ENCODE assay signal across 28 mouse cellular contexts in the genomic region with DNA sequence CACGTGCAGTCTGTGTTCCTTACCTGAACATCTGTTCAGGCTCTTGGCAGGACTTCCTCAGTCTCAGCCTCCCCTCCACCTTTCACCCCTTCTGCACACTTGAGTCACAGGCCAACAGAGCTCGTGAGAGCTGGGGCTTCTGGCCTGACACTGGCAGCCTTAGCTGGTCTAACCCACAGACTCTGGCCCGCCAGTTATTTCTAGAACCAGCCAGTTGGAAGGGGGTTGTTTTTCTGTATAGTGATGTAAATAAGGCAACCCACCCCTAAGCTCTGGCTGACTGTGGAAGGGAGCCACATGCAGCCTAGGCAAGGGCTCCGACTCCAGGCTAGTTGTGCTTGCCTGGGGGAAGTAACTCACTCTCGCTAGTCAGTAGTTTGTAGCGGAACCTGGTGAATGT.
DNase-seq lines count a peak whose midpoint lies in the region; ATAC-seq and TF ChIP-seq lines count a peak whose summit lies in the region.
"Had no signal": no experiment of that assay in that cellular context is flagged by ENCODE, and none has a peak within 500 bp of the region (broad histone marks: within the 10 kb centered on the region; RNA-seq: fewer than 3 reads in every experiment).

No protein-coding gene starts in this region.

- H3K4me1 ChIP-seq in hindbrain, embryonic 12.5 days = peaks cover 22% of the 10 kb centered on the region
- H3K4me1 ChIP-seq in hindbrain, embryonic 16.5 days (ENCODE audit: control insufficient read depth, insufficient read depth, low read depth, low read length) = peaks cover 20% of the 10 kb centered on the region
- 0 out of 2 replicates have a peak, but pooled peaks cover 3% of the 10 kb centered on the region for H3K4me1 ChIP-seq in midbrain, postnatal 0 days (ENCODE audit: insufficient read depth, low read length)
- H3K4me1 ChIP-seq in midbrain, embryonic 13.5 days (replicated peaks) = peaks cover 48% of the 10 kb centered on the region
- H3K4me1 ChIP-seq: heart, embryonic 12.5 days; stomach, embryonic 15.5 days had no signal

- H3K36me3 ChIP-seq in hindbrain, embryonic 12.5 days = no peaks in the 10 kb centered on the region
- H3K36me3 ChIP-seq in hindbrain, embryonic 16.5 days (ENCODE audit: control insufficient read depth, insufficient read depth, low read length) = peaks cover 3% of the 10 kb centered on the region; the same call in 1 of the 2 replicates
- no peaks in the 10 kb centered on the region for H3K36me3 ChIP-seq in midbrain, postnatal 0 days (ENCODE audit: insufficient read depth, low read length)
- peaks cover 10% of the 10 kb centered on the region; the same call in 1 of the 2 replicates for H3K36me3 ChIP-seq in midbrain, embryonic 13.5 days
- H3K36me3 ChIP-seq: stomach, embryonic 15.5 days had no signal

- no peak for TF ChIP-seq CTCF in midbrain, postnatal 0 days (IDR thresholded peaks at IDR 0.05)
- no peak for TF ChIP-seq CTCF in gastrocnemius, adult 2 months (IDR thresholded peaks at IDR 0.05)

- H3K9ac ChIP-seq in hindbrain, embryonic 12.5 days = no peak overlapping the region
- H3K9ac ChIP-seq in hindbrain, embryonic 16.5 days (ENCODE audit: low read depth, low read length) = no peak overlapping the region
- no peak overlapping the region for H3K9ac ChIP-seq in midbrain, postnatal 0 days (replicated peaks; ENCODE audit: low read length, poor library complexity, severe bottlenecking)
- H3K9ac ChIP-seq in midbrain, embryonic 13.5 days (replicated peaks) = no peak overlapping the region
- H3K9ac ChIP-seq: heart, embryonic 12.5 days; liver, embryonic 14.5 days; stomach, embryonic 15.5 days had no signal

- WGBS in hindbrain, embryonic 12.5 days = 65% methylated on average over 6 of the region's 6 CpGs
- WGBS in hindbrain, embryonic 16.5 days = 62% methylated on average over 6 of the region's 6 CpGs
- 69% methylated on average over 6 of the region's 6 CpGs for WGBS in midbrain, postnatal 0 days
- 63% methylated on average over 6 of the region's 6 CpGs for WGBS in midbrain, embryonic 13.5 days

- 0 out of 2 replicates have a peak, but pooled peaks have one; percentile 5 for ATAC-seq in hindbrain, embryonic 12.5 days (ENCODE audit: low FRiP score)
- ATAC-seq in hindbrain, embryonic 16.5 days = no peak
- ATAC-seq in midbrain, postnatal 0 days (ENCODE audit: low FRiP score) = peak; percentile 15; the same call in 1 of the 2 replicates
- ATAC-seq in midbrain, embryonic 13.5 days = no peak
- ATAC-seq: inflammation-experienced regulatory T-cells, adult 6 months; midbrain, embryonic 16.5 days had no signal

- H3K9me3 ChIP-seq in hindbrain, embryonic 12.5 days (replicated peaks) = no peaks in the 10 kb centered on the region
- no peaks in the 10 kb centered on the region for H3K9me3 ChIP-seq in hindbrain, embryonic 16.5 days (ENCODE audit: control insufficient read depth, low read length)
- H3K9me3 ChIP-seq in midbrain, postnatal 0 days (ENCODE audit: low read length) = no peaks in the 10 kb centered on the region
- no peaks in the 10 kb centered on the region for H3K9me3 ChIP-seq in midbrain, embryonic 13.5 days
- H3K9me3 ChIP-seq: heart, embryonic 12.5 days; midbrain, embryonic 10.5 days; stomach, embryonic 15.5 days had no signal

- no peak overlapping the region for H3K4me3 ChIP-seq in hindbrain, embryonic 12.5 days
- no peak overlapping the region for H3K4me3 ChIP-seq in hindbrain, embryonic 16.5 days (ENCODE audit: low read length)
- H3K4me3 ChIP-seq in midbrain, postnatal 0 days (ENCODE audit: low read depth, low read length) = no peak overlapping the region
- no peak overlapping the region for H3K4me3 ChIP-seq in midbrain, embryonic 13.5 days (replicated peaks)
- H3K4me3 ChIP-seq in gastrocnemius, adult 2 months = no peak overlapping the region
- H3K4me3 ChIP-seq: heart, adult 2 months; heart, embryonic 12.5 days; midbrain, embryonic 10.5 days; myocyte; stomach, embryonic 15.5 days had no signal

- no peaks in the 10 kb centered on the region for H3K27me3 ChIP-seq in hindbrain, embryonic 12.5 days
- no peaks in the 10 kb centered on the region for H3K27me3 ChIP-seq in hindbrain, embryonic 16.5 days (replicated peaks; ENCODE audit: control insufficient read depth, insufficient read depth, low read length)
- H3K27me3 ChIP-seq in midbrain, postnatal 0 days (ENCODE audit: insufficient read depth, low read length) = no peaks in the 10 kb centered on the region
- no peaks in the 10 kb centered on the region for H3K27me3 ChIP-seq in midbrain, embryonic 13.5 days
- H3K27me3 ChIP-seq: heart, embryonic 12.5 days; stomach, embryonic 15.5 days had no signal

- no peak for DNase-seq in midbrain, postnatal 0 days (ENCODE audit: low spot score)
- DNase-seq in ES-CJ7 (ENCODE audit: low read depth, low spot score) = peak; percentile 88
- DNase-seq in WW6 (ENCODE audit: low read depth, low spot score) = peak; percentile 54
- no peak for DNase-seq in adrenal gland, adult 18-20 months (ENCODE audit: low spot score in 2 of 2)
- DNase-seq in gastrocnemius, adult 2 months = no peak
- DNase-seq: adrenal gland, postnatal 10 days; B cell, adult 2 months; cerebellum, adult 11 months; cerebellum, adult 9-10 months; cerebellum, postnatal 36 days; heart, adult 2 months; kidney, adult 11 months; kidney, postnatal 36 days; layer of hippocampus, adult 9-11 months; liver; lung, adult 2 months; lung, postnatal 10 days; right cerebral cortex, postnatal 25 days had no signal

- no peak overlapping the region for H3K27ac ChIP-seq in hindbrain, embryonic 12.5 days
- H3K27ac ChIP-seq in hindbrain, embryonic 16.5 days (ENCODE audit: low read depth, low read length) = no peak overlapping the region
- H3K27ac ChIP-seq in midbrain, postnatal 0 days (ENCODE audit: low read depth, low read length) = no peak overlapping the region
- no peak overlapping the region for H3K27ac ChIP-seq in midbrain, embryonic 13.5 days
- H3K27ac ChIP-seq in gastrocnemius, adult 2 months = no peak overlapping the region
- H3K27ac ChIP-seq: heart, adult 2 months; liver, embryonic 14.5 days; midbrain, embryonic 10.5 days; stomach, embryonic 15.5 days had no signal

- no peak overlapping the region for H3K4me2 ChIP-seq in hindbrain, embryonic 12.5 days (replicated peaks)
- H3K4me2 ChIP-seq in hindbrain, embryonic 16.5 days (ENCODE audit: low read length) = no peak overlapping the region
- H3K4me2 ChIP-seq in midbrain, postnatal 0 days (ENCODE audit: low read depth, low read length, poor library complexity, severe bottlenecking) = no peak overlapping the region
- H3K4me2 ChIP-seq in midbrain, embryonic 13.5 days (replicated peaks) = no peak overlapping the region
- H3K4me2 ChIP-seq: heart, embryonic 12.5 days; stomach, embryonic 15.5 days had no signal

- intact Hi-C loops in gastrocnemius, adult 2 months (cut with DNase I) = no loop called here

Comparison
In these comparisons a context has a peak if more than half of its experiments do, and no peak if none do; other contexts are left out.
1. ATAC-seq: peak in hindbrain, embryonic 12.5 days (single experiment) and midbrain, postnatal 0 days (single experiment); none in hindbrain, embryonic 16.5 days (single experiment) and midbrain, embryonic 13.5 days (single experiment).
2. DNase-seq: peak in ES-CJ7 (single experiment) and WW6 (single experiment); none in midbrain, postnatal 0 days (single experiment), adrenal gland, adult 18-20 months (0 of 2) and gastrocnemius, adult 2 months (single experiment).